Mouse (Mus musculus) left cerebral cortex, adult 11 months (tissue): ENCODE data around the gene Pigs.

Experiments
- DNase-seq: peaks from one replicate; pipeline ENCODE4 v3.0.0; 2022; ENCODE audit warnings: low spot score

Pigs gene

GRCm38 (mm10) chr11:78337040-78337439, 8.8 kb downstream of the Pigs start:
- DNase-seq = no peak

- no peak for DNase-seq
These were observed 13.5 kb downstream of the Pigs start for GRCm38 (mm10) chr11:78341702-78342101.

- DNase-seq = peak; percentile 54
These were observed 15.4 kb downstream of the Pigs start, which contains the start of gene Unc119 for GRCm38 (mm10) chr11:78343381-78344327. Unc119 (plus strand) TSS chr11:78343482.

- no peak for DNase-seq
These were observed 16.2 kb downstream of the Pigs start for GRCm38 (mm10) chr11:78344328-78344889.

GRCm38 (mm10) chr11:78344890-78345715, 16.9 kb downstream of the Pigs start:
- no peak for DNase-seq

GRCm38 (mm10) chr11:78345801-78346200, 17.6 kb downstream of the Pigs start:
- DNase-seq = no peak

- DNase-seq = no peak
These were observed 18.3 kb downstream of the Pigs start for GRCm38 (mm10) chr11:78346326-78347069.

GRCm38 (mm10) chr11:78347070-78347754, 19.0 kb downstream of the Pigs start:
- peak; percentile 51 for DNase-seq

GRCm38 (mm10) chr11:78347908-78348307, 19.7 kb downstream of the Pigs start:
- DNase-seq = no peak

GRCm38 (mm10) chr11:78348474-78348873, 20.3 kb downstream of the Pigs start:
- no peak for DNase-seq

GRCm38 (mm10) chr11:78349441-78350358, 21.5 kb downstream of the Pigs start:
- DNase-seq = no peak

GRCm38 (mm10) chr11:78353081-78353480, 24.9 kb downstream of the Pigs start:
- DNase-seq = no peak

- no peak for DNase-seq
These were observed 26.7 kb downstream of the Pigs start for GRCm38 (mm10) chr11:78354905-78355304.

GRCm38 (mm10) chr11:78355471-78356238, 27.4 kb downstream of the Pigs start:
- DNase-seq = no peak

GRCm38 (mm10) chr11:78358330-78359007, 30.3 kb downstream of the Pigs start:
- DNase-seq = no peak

- DNase-seq = no peak
These were observed 32.0 kb downstream of the Pigs start for GRCm38 (mm10) chr11:78360125-78360788.

- no peak for DNase-seq
These were observed 32.5 kb downstream of the Pigs start for GRCm38 (mm10) chr11:78360789-78361131.
